Mouse (Mus musculus) liver, embryonic 16.5 days (tissue): ENCODE measurements around the gene Kifc5b. TPM values are rescaled to one million over a fixed set of nuclear protein-coding genes. Genes with fewer than 3 reads are reported as not detected.

Source experiments
- ATAC-seq: fragments of 200-750 bp; cut with Nextera tagmentation; 2 replicates; pipeline ENCODE4 v1.8.0; 2017; ENCODE audit warnings: low read depth, mild to moderate bottlenecking, moderate number of reproducible peaks, moderate library complexity
- H3K27ac ChIP-seq: fragments of 300-500 bp; sonication (generic); 2 replicates; pipeline ENCODE4 v1.5.1; 2014; ENCODE audit warnings: mild to moderate bottlenecking, low read length
- H3K27me3 ChIP-seq: fragments of 300-500 bp; sonication (generic); 2 replicates; pipeline ENCODE4 v1.6.1; 2014; ENCODE audit warnings: low read depth, low read length, mixed read lengths; ENCODE audit not compliant: control insufficient read depth, insufficient read depth
- H3K36me3 ChIP-seq: fragments of 300-500 bp; sonication (generic); 2 replicates; pipeline ENCODE4 v1.6.1; 2014; ENCODE audit warnings: mild to moderate bottlenecking; ENCODE audit not compliant: control insufficient read depth, insufficient read depth
- H3K4me1 ChIP-seq: fragments of 300-500 bp; sonication (generic); 2 replicates; pipeline ENCODE4 v1.6.1; 2014; ENCODE audit warnings: low read depth, low read length, mixed read lengths; ENCODE audit not compliant: control insufficient read depth
- H3K4me2 ChIP-seq: fragments of 300-500 bp; sonication (generic); 2 replicates; pipeline ENCODE4 v1.6.1; 2014; ENCODE audit warnings: low read depth, low read length, mixed read lengths
- H3K4me3 ChIP-seq: fragments of 300-500 bp; sonication (generic); 2 replicates; pipeline ENCODE4 v1.5.1; 2014; ENCODE audit warnings: low read depth, mild to moderate bottlenecking, low read length
- H3K9ac ChIP-seq: fragments of 300-500 bp; sonication (generic); 2 replicates; pipeline ENCODE4 v1.6.1; 2014; ENCODE audit warnings: low read depth, low read length
- H3K9me3 ChIP-seq: fragments of 300-500 bp; sonication (generic); replicated peaks from 2 replicates; pipeline ENCODE4 v1.6.1; 2016; ENCODE audit warnings: low read length; ENCODE audit not compliant: control insufficient read depth
- WGBS: fragments of 180-500 bp; shearing (Covaris S2); extraction: QIAGEN DNeasy Blood & Tissue Kit; methylation state at CpG from one replicate; pipeline ENCODE4 v1.1.7; 2014; ENCODE audit not compliant: insufficient replicate concordance; 5-methylcytosine and 5-hydroxymethylcytosine counted together
- polyA plus RNA-seq: library from polyadenylated mRNA; unstranded; fragments of >200 nt; fragmentation: Nextera tagmentation; extraction: Ambion mirVana; gene quantifications from 2 replicates; pipeline ENCODE4 v1.2.1, GENCODE M21; 2015

Gene Kifc5b
- polyA plus RNA-seq, 1 experiment from 2014 or later = 5.3 TPM

DNA sequence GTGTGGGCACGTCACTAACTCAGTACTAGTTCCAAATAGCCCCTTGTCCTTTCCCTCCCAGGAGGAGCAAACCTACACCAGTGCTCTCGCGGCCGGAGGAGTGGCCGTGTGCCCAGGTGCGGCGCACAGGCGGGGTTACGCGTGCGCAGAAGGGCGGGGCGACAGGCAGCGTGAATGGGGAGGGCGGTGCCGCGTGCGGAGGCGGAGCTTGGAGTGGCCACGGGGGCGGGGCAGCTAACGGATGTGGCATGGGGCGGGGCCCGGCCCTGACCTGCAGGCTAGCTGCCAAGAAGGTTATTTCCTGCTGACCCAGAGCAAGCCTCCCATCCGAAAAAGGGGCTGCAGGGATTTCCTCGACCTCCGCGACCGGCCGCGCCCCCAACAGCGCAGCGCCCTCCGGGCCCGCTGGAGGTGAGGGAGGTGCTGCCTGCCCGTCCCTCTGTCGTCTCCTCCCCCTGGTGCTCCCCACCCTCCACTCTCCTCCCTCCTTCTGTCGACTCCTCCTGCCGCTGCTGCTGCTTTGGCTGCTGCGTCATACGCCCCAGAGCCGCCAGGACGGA lies 16.0 kb downstream of the Kifc5b start, which contains the start of gene Phf1:
Phf1 (plus strand) TSS at position 214 of the 560 bp plus-strand sequence.
- Histone ChIP-seq H3K27me3 (no peaks in the 10 kb centered on the region), H3K4me1 (peaks cover 23% of the 10 kb centered on the region), H3K4me2 (peak within 1 kb of the TSS; percentile 96), H3K9ac (peak within 1 kb of the TSS; percentile 79), H3K9me3 (no peaks in the 10 kb centered on the region), H3K27ac (peak within 1 kb of the TSS; percentile 83), H3K36me3 (peaks cover 17% of the 10 kb centered on the region), H3K4me3 (peak within 1 kb of the TSS; percentile 82)
- ATAC-seq = peak; percentile 92
- WGBS = under 1% methylated on average over 40 of the region's 43 CpGs

GRCm38 (mm10) chr17:26933419-26933818 lies 16.5 kb downstream of the Kifc5b start:
- H3K27me3 ChIP-seq = no peaks in the 10 kb centered on the region
- H3K4me1 ChIP-seq = peaks cover 28% of the 10 kb centered on the region
- H3K4me3 ChIP-seq = peak overlapping the region; percentile 82
- no peak for ATAC-seq
- peak overlapping the region; percentile 79 for H3K9ac ChIP-seq
- peaks cover 16% of the 10 kb centered on the region for H3K36me3 ChIP-seq
- peak overlapping the region; percentile 83 for H3K27ac ChIP-seq
- no peaks in the 10 kb centered on the region for H3K9me3 ChIP-seq
- 5% methylated on average over 13 of the region's 13 CpGs for WGBS
- peak overlapping the region; percentile 96 for H3K4me2 ChIP-seq

GRCm38 (mm10) chr17:26933885-26934827 lies 17.3 kb downstream of the Kifc5b start:
- Histone ChIP-seq H3K27ac (no peak overlapping the region; the same call in 1 of the 2 replicates), H3K9me3 (no peaks in the 10 kb centered on the region), H3K4me2 (peak overlapping the region; percentile 96), H3K36me3 (peaks cover 12% of the 10 kb centered on the region), H3K27me3 (no peaks in the 10 kb centered on the region), H3K9ac (peak overlapping the region; percentile 79), H3K4me1 (peaks cover 33% of the 10 kb centered on the region), H3K4me3 (peak overlapping the region; percentile 82)
- WGBS = 74% methylated on average over 16 of the region's 16 CpGs
- no peak for ATAC-seq

- Histone ChIP-seq H3K27me3 (no peaks in the 10 kb centered on the region), H3K36me3 (peaks cover 10% of the 10 kb centered on the region), H3K4me1 (peaks cover 35% of the 10 kb centered on the region), H3K9me3 (no peaks in the 10 kb centered on the region), H3K4me3 (no peak overlapping the region), H3K27ac (no peak overlapping the region), H3K9ac (no peak overlapping the region), H3K4me2 (no peak overlapping the region)
- WGBS = 80% methylated on average over 9 of the region's 9 CpGs
- no peak for ATAC-seq
These were observed 18.1 kb downstream of the Kifc5b start for GRCm38 (mm10) chr17:26935027-26935426.

- 79% methylated on average over 12 of the region's 12 CpGs for WGBS
- H3K9ac ChIP-seq = no peak overlapping the region
- no peak overlapping the region for H3K4me2 ChIP-seq
- ATAC-seq = no peak
- peaks cover 7% of the 10 kb centered on the region for H3K36me3 ChIP-seq
- H3K4me1 ChIP-seq = peaks cover 48% of the 10 kb centered on the region
- H3K27ac ChIP-seq = no peak overlapping the region
- H3K4me3 ChIP-seq = no peak overlapping the region
- no peaks in the 10 kb centered on the region for H3K9me3 ChIP-seq
- H3K27me3 ChIP-seq = no peaks in the 10 kb centered on the region
These were observed 19.6 kb downstream of the Kifc5b start for GRCm38 (mm10) chr17:26936453-26936852.

GRCm38 (mm10) chr17:26936921-26937695 lies 20.2 kb downstream of the Kifc5b start:
- peak overlapping the region; percentile 99; the same call in 1 of the 2 replicates for H3K4me2 ChIP-seq
- H3K4me3 ChIP-seq = no peak overlapping the region
- H3K9ac ChIP-seq = no peak overlapping the region

DNA sequence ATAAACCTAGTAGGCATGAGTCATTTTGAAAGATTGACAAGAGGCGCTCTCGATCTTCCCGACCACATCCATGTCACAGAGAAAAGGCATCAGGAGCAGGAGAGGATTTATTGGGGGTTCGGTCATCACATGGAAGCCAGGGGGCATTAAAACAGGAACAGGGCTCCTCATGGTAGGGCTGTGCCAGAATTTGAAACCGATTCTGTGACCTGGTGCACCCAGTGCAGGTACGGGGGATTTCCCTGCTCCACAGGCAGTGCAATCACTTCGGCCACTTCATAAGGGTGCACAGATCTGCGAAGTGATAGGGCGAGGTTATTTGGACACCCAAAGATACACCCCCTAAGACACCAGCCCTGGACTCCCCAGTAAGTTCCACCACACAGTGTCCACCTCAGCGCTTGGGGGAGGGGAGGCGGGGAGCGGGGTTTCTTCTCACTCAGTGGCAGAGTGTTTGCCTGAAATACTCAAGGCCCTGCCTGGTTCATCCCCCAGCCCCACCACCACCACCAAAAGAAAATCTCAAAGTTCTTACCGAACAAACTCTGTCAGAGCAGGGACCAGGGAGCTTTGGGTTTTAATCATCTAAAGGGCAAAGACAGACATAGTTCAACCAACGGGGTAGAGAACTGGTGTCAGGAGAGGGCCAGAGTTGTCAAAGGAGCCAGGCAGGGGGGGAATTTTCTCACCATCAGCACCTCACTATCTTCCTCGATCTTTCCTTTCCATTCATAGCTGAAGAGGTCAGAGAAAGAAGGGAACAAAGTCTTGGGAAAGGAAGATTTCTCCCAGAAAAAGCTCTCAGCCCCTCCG lies 21.2 kb downstream of the Kifc5b start:
- Histone ChIP-seq H3K27ac (peak overlapping the region; percentile 74), H3K4me2 (peak overlapping the region; percentile 99), H3K4me3 (peak overlapping the region; percentile 74), H3K27me3 (no peaks in the 10 kb centered on the region), H3K4me1 (peaks cover 44% of the 10 kb centered on the region), H3K36me3 (peaks cover 7% of the 10 kb centered on the region), H3K9ac (peak overlapping the region; percentile 75), H3K9me3 (no peaks in the 10 kb centered on the region)
- ATAC-seq = no peak
- 41% methylated on average over 16 of the region's 16 CpGs for WGBS

More at GRCm38 (mm10) chr17:26936921-26937695, 20.2 kb downstream of the Kifc5b start:
- Histone ChIP-seq H3K27ac (no peak overlapping the region), H3K27me3 (no peaks in the 10 kb centered on the region), H3K9me3 (no peaks in the 10 kb centered on the region), H3K36me3 (peaks cover 7% of the 10 kb centered on the region), H3K4me1 (peaks cover 52% of the 10 kb centered on the region)
- no peak for ATAC-seq
- WGBS = 85% methylated on average over 15 of the region's 15 CpGs

DNA sequence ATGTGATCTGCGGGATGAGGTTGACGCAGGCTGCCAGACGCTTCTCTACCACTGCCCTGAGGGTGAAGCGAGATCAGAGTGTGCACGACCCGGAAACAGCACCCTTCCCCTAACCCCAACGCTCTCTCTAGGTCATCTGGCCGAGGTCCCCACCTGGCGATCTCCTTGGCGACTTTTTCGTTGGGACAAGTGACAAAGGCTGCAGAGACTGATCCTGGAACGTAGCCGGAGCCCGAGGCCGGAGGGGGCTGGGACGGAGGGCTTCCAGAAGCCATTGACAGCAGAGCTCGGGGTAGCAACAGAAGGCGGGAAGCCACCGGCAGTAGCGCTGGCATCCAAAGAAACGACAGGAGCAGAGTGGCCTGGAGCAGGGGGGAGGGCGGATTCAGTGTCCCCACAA lies 21.8 kb downstream of the Kifc5b start:
- no peaks in the 10 kb centered on the region for H3K27me3 ChIP-seq
- H3K9me3 ChIP-seq = no peaks in the 10 kb centered on the region
- H3K4me2 ChIP-seq = peak overlapping the region; percentile 99
- H3K36me3 ChIP-seq = peaks cover 7% of the 10 kb centered on the region
- H3K27ac ChIP-seq = peak overlapping the region; percentile 74
- no peak for ATAC-seq
- peaks cover 37% of the 10 kb centered on the region for H3K4me1 ChIP-seq
- peak overlapping the region; percentile 74 for H3K4me3 ChIP-seq
- H3K9ac ChIP-seq = peak overlapping the region; percentile 75
- under 1% methylated on average over 22 of the region's 22 CpGs for WGBS
